6 mouse cellular contexts compared by ENCODE assay signal in genomic region chr17:66847011-66847410, GRCm38 (mm10).
DNase-seq lines count a peak whose midpoint lies in the region; ATAC-seq and TF ChIP-seq lines count a peak whose summit lies in the region.
"Not testable (repeated sequence)": the region's sequence is repeated elsewhere in the genome, so short reads cannot be mapped to it uniquely, and the experiment has no call there.

No protein-coding gene starts in this region.

- not testable (repeated sequence) for H3K4me1 ChIP-seq in liver, adult 2 months (ENCODE audit: control insufficient read depth, insufficient read depth, low read length); liver, embryonic 16.5 days (ENCODE audit: control insufficient read depth, low read depth, low read length)

- WGBS in liver, adult 2 months = 76% methylated on average over 4 of the region's 4 CpGs
- WGBS in liver, embryonic 16.5 days (ENCODE audit: insufficient replicate concordance) = 49% methylated on average over 4 of the region's 4 CpGs

- not testable (repeated sequence) for H3K36me3 ChIP-seq in liver, adult 2 months (ENCODE audit: control insufficient read depth, insufficient read depth, low read length); liver, embryonic 16.5 days (ENCODE audit: control insufficient read depth, insufficient read depth)

- H3K4me2 ChIP-seq in liver, embryonic 16.5 days (ENCODE audit: low read depth, low read length) = not testable (repeated sequence)

- ATAC-seq in granulocyte monocyte progenitor cell, adult 5-6 weeks (replicated peaks; ENCODE audit: poor library complexity, severe bottlenecking) = peak; percentile 99
- ATAC-seq in liver, embryonic 16.5 days (ENCODE audit: low read depth) = peak; percentile 53
- peak; percentile 80 for ATAC-seq in megakaryocyte, adult 5-6 weeks (ENCODE audit: poor library complexity, severe bottlenecking)

- TF ChIP-seq CTCF in liver, adult 2 months (IDR thresholded peaks at IDR 0.05; ENCODE audit: low read depth, low read length) = not testable (repeated sequence)

- not testable (repeated sequence) for TF ChIP-seq POLR2A in liver, adult 2 months (IDR thresholded peaks at IDR 0.05; ENCODE audit: extremely low read depth, insufficient read depth, low read length)

- not testable (repeated sequence) for H3K9me3 ChIP-seq in liver, embryonic 16.5 days (replicated peaks; ENCODE audit: control insufficient read depth, low read length)

- not testable (repeated sequence) for H3K79me2 ChIP-seq in liver, adult 2 months (ENCODE audit: control insufficient read depth, insufficient read depth, low read length)

- peak; percentile 20 for DNase-seq in adrenal gland, adult 8-10 months
- DNase-seq in liver, adult 2 months (ENCODE audit: extremely low read depth, low read depth, low spot score) = peak; percentile 2
- peak; percentile 6 for DNase-seq in ovary, postnatal 36 days (ENCODE audit: low spot score)

- H3K4me3 ChIP-seq in liver, adult 2 months (ENCODE audit: insufficient read depth, low read depth, low read length); liver, embryonic 16.5 days (ENCODE audit: low read depth, low read length): not testable (repeated sequence)

- not testable (repeated sequence) for H3K27ac ChIP-seq in liver, adult 2 months (replicated peaks; ENCODE audit: insufficient read depth, low read depth, low read length); liver, embryonic 16.5 days (ENCODE audit: low read length)

- not testable (repeated sequence) for H3K9ac ChIP-seq in liver, adult 2 months (ENCODE audit: low read depth, low read length); liver, embryonic 16.5 days (ENCODE audit: low read depth, low read length)

- not testable (repeated sequence) for H3K27me3 ChIP-seq in liver, adult 2 months (ENCODE audit: control insufficient read depth, insufficient read depth, low read length); liver, embryonic 16.5 days (ENCODE audit: control insufficient read depth, insufficient read depth, low read depth, low read length)
